Mouse (Mus musculus): ENCODE measurements around the gene Lgals4.
A peak's percentile ranks its signal among the peaks of the same experiment; 100 is the strongest.

Lgals4 gene

GRCm38 (mm10) chr7:28822993-28823903 lies 10.4 kb upstream of the Lgals4 start:
- no peak for DNase-seq (ENCODE audit: low spot score)

GRCm38 (mm10) chr7:28823932-28824331 lies 9.7 kb upstream of the Lgals4 start:
- DNase-seq (ENCODE audit: low spot score) = no peak

- peak; percentile 91 for DNase-seq (ENCODE audit: low spot score)
These were observed 8.5 kb upstream of the Lgals4 start, which contains the start of gene Ech1 for GRCm38 (mm10) chr7:28824941-28825685. Ech1 (plus strand) TSS chr7:28825217.

- DNase-seq (ENCODE audit: low spot score) = peak; percentile 35
These were observed 7.8 kb upstream of the Lgals4 start for GRCm38 (mm10) chr7:28825686-28826401.

- no peak for DNase-seq (ENCODE audit: low spot score)
These were observed 7.3 kb upstream of the Lgals4 start for GRCm38 (mm10) chr7:28826402-28826772.

GRCm38 (mm10) chr7:28827338-28827737 lies 6.3 kb upstream of the Lgals4 start:
- peak; percentile 79 for DNase-seq (ENCODE audit: low spot score)

GRCm38 (mm10) chr7:28829821-28830220 lies 3.8 kb upstream of the Lgals4 start:
- DNase-seq (ENCODE audit: low spot score) = no peak

- no peak for DNase-seq (ENCODE audit: low spot score)
These were observed 2.7 kb upstream of the Lgals4 start for GRCm38 (mm10) chr7:28830981-28831380.

GRCm38 (mm10) chr7:28831411-28832125 lies 2.1 kb upstream of the Lgals4 start:
- no peak for DNase-seq (ENCODE audit: low spot score)

GRCm38 (mm10) chr7:28832137-28832536 lies 1.5 kb upstream of the Lgals4 start:
- no peak for DNase-seq (ENCODE audit: low spot score)

- DNase-seq (ENCODE audit: low spot score) = no peak
These were observed 3.3 kb downstream of the Lgals4 start for GRCm38 (mm10) chr7:28836936-28837335.

- DNase-seq (ENCODE audit: low spot score) = no peak
These were observed 4.7 kb downstream of the Lgals4 start for GRCm38 (mm10) chr7:28838331-28838730.

GRCm38 (mm10) chr7:28847273-28847672 lies 13.6 kb downstream of the Lgals4 start:
- DNase-seq (ENCODE audit: low spot score) = no peak

GRCm38 (mm10) chr7:28849700-28850236 lies 16.1 kb downstream of the Lgals4 start:
- no peak for DNase-seq (ENCODE audit: low spot score)

GRCm38 (mm10) chr7:28850642-28851041 lies 17.0 kb downstream of the Lgals4 start:
- DNase-seq (ENCODE audit: low spot score) = no peak

- no peak for DNase-seq (ENCODE audit: low spot score)
These were observed 26.3 kb downstream of the Lgals4 start for GRCm38 (mm10) chr7:28859953-28860352.

- DNase-seq (ENCODE audit: low spot score) = peak; percentile 24
These were observed 27.2 kb downstream of the Lgals4 start for GRCm38 (mm10) chr7:28860898-28861297.

GRCm38 (mm10) chr7:28862817-28863499 lies 29.3 kb downstream of the Lgals4 start:
- peak; percentile 40 for DNase-seq (ENCODE audit: low spot score)

- DNase-seq (ENCODE audit: low spot score) = no peak
These were observed 29.9 kb downstream of the Lgals4 start, which contains the start of gene Lgals7 for GRCm38 (mm10) chr7:28863540-28863939. Lgals7 (plus strand) TSS chr7:28863853.

- no peak for DNase-seq (ENCODE audit: low spot score)
These were observed 30.7 kb downstream of the Lgals4 start for GRCm38 (mm10) chr7:28864288-28864750.

All from layer of hippocampus, adult 11-12 months (tissue).